Mouse (Mus musculus) forelimb bud, embryonic 11.5 days (tissue): ENCODE measurements at regions not wholly inside any gene's neighbourhood (a gene's known extent, or its start where the extent isn't known, plus 50 kb on each side); places are given as distances from the start of the nearest gene placed in this dataset.

Source experiments
- DNase-seq: peaks from one replicate; pipeline ENCODE4 v3.0.0-alpha.2; 2012; ENCODE audit warnings: low read depth, low spot score

GRCm38 (mm10) chr4:127522151-127522550, 164.2 kb upstream of the Gjb5 start:
- DNase-seq, result no peak

DNA sequence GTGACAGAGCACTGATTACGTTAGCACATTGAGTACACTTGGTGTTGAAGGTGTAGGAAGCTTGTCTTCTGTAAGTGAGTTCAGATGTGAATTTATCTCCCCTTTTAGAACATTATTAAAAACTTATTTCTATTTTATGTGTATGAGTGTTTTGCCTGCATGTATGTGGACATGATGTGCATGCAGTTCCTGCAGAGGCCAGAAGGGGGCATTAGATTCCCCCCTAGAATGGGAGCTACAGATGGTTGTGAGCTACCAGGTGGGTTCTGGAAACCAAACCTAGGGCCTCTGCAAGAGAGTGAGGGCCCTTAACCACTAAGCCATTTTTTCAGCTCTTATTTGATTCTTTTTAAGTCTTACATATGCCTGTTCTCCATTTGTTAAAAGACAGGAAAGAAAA, 160.0 kb upstream of the Gjb5 start:
- peak; percentile 12 for DNase-seq

DNA sequence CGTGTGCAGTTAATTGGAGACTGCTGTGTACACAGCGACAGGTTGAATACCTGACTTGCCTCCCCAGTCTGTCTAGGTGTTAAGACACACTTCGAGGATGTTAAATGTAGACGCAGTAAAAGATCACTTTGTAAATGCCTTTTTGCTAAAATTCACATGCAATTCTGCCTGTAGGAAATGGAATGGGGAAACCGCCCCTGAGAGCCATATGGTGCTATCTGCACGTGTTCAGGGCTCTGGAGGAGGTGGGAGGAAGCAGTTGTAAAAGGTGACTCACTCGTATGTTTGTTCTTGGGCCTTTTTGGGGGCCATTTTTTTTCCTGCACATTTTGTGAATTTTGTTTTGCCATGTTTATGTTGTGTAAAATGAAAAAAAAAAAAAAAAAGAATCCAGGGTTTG, 159.6 kb upstream of the Gjb5 start:
- DNase-seq, result no peak

- DNase-seq, result no peak
Observed at GRCm38 (mm10) chr4:127509936-127510335, 152.0 kb upstream of the Gjb5 start.

DNA sequence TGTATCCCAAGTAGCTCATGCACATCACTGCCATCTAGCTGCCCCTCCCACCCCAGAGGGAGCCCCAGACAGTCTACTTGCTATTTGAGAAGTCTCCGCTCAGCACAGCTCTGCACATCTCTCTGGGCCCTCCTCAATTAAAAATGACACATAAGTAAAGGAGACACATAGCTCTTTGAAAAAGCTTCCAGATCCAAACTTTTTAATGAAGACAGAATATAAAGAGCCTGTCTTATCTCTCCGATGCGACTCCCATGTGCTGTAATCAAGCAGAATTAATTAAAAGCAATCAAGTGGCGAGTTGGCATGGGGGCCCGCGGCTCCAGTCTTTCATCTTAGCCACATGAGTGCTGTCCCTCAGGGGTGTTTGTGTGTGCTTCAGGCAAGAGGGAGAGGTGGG, 144.6 kb upstream of the Gjb5 start:
- DNase-seq, result no peak

GRCm38 (mm10) chr4:127501881-127502280, 143.9 kb upstream of the Gjb5 start:
- no peak for DNase-seq

- DNase-seq, result no peak
Observed at GRCm38 (mm10) chr4:127487016-127487780, 129.2 kb upstream of the Gjb5 start.

DNA sequence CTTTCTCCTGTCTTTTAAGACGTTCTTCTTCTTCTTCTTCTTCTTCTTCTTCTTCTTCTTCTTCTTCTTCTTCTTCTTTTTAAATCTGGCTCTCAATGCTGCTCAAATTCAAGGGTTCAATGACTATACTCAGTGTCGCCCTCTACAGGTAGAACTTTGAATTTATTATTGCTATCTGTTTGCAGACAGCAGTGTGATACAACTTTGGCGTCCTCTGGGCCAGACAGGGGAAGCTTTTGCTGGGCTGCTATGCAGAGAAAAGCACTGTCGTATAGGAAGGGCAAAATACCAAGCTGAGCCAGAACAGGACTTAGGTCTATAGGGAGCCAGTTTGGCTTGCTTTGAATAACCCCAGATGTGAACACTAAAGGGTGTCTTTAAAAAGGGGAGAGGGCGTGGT, 127.3 kb upstream of the Gjb5 start:
- no peak for DNase-seq

- no peak for DNase-seq
Observed at GRCm38 (mm10) chr4:127482461-127482860, 124.5 kb upstream of the Gjb5 start.

DNA sequence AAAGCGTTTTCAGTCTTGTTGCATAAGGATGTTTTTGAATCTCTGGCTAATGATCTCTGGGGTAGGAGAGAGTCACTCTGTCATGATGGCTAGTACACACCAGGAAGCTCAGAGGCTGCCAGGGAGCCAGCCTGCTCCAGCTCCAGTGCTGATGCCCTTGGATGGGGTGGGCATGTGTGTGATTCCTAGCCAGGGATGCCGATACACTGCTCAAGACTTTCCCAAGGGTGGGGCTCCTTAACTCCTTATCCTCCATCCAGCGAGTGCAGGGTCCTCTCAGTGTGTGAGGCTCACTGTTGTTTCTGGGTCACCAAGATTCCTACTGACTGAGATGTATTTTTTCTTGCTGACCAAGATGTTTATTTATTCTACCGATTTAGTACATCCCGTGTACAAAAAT, 122.4 kb upstream of the Gjb5 start:
- no peak for DNase-seq

DNA sequence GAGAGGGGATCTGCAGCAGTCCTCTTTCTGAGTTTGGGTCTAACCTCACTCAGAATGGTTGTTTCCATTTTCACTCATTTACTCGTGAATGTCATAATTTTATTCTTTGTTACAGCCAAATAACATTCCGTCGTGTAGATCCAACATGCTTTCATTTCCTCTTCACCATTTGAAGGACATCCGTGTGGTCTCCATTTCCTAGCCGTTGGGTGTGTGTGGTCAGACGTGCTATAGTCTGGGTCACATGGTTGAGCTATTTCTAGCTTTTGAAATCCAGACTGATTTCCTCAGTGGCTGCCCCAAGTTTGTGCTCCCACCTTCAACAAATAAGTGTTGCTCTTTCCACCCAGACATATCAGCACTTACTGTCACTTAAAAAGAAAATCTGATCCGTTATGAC, 111.9 kb upstream of the Gjb5 start:
- DNase-seq, result no peak

- no peak for DNase-seq
Observed at GRCm38 (mm10) chr4:127454511-127455119, 96.6 kb upstream of the Gjb5 start.

DNA sequence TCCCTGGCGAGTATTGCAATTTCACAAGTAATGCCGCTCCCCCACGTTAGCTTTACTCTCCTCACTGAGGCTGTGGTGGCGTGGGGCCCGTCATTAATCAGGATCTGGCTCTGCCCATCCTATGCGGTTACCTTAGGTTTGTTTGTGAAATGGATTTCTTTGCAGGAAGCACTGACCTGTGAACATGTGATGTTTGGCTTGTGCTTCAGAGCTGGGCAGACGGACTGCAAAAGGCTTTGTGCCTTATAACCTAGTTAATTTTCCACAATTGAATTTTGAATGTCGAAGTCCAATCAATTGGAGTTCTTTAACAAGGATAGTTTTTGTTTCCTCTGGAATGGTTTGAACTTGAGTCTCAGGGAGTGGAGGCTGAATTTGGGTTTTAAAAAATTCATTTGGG, 94.1 kb upstream of the Gjb5 start:
- no peak for DNase-seq

DNA sequence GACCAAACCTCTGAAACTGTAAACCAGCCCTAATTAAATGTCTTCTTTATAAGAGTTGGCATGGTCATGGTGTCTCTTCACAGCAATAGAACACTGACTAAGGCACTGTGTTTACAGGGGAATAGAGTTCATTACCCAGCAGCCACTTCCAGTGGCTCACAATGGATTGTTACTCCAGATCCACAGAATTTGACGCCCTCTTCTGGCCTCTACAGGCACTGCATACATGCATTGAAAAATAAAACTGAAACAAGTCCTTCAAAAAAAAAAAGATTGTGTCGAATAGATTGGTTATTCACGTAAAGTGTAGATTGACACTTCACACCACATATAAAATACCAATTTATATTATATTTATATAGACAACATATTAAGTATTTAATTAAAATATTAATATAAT, 87.3 kb upstream of the Gjb5 start:
- no peak for DNase-seq

DNA sequence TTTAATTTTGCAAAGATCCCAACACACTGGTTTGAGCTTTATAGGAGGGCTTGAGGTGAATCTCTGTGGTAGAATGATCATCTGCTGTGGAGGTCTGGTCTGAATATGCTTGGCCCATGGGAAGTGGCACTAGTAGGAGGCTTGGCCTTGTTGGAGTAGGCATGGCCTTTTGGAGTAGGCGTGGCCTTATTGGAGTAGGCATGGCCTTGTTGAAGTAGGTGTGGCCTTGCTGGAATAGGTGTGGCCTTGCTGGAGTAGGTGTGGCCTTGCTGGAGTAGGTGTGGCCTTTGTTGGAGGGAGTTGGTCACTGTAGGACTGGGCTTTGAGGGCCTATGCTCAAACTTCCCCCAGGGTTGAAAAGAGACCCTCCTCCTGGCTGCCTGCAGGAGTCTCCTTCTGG, 86.1 kb upstream of the Gjb5 start:
- no peak for DNase-seq

DNA sequence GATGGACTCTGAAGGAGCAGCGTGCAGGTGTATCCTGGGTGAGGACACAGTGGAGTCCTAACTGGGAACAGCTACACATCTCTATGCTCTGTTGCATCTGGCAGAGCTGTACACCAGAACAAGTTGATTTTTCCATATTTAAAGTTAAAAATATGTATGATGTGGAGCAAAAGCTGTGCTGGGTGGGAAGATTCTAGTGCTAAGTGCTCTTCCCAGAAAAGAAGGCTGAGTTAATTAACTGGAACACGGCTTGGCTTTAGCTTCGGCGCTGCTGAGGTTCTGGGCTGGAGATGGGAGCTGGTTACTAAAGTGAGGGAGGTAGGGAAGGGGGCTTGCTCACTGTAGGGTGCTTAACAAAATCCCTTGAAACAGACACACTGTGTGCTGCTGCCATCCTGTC, 84.0 kb upstream of the Gjb5 start:
- no peak for DNase-seq

- peak; percentile 11 for DNase-seq
Observed at GRCm38 (mm10) chr4:127440602-127441001, 82.6 kb upstream of the Gjb5 start.

- peak; percentile 40 for DNase-seq
Observed at GRCm38 (mm10) chr4:127435076-127435475, 77.1 kb upstream of the Gjb5 start.

- no peak for DNase-seq
Observed at GRCm38 (mm10) chr4:127430237-127430636, 72.3 kb upstream of the Gjb5 start.

DNA sequence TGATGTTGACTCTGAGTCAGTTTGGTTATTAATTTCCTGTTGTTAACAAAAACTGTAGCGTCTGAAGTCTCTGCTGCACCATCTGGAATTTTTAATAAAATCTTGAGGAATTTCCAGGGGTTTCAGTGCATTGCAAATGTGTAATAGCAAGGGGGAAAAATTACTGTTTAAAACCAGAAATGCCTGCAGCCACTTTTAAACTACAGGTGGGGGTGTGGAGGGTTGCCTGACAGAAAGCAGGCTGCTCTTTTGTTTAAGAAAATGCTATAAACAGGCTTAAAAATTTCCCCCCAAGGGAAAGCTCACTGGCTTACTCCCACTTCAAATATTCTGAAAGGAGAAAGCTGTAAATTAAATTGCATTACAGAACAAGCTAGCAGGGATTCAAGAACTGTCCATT, 71.8 kb upstream of the Gjb5 start:
- DNase-seq, result peak; percentile 38

- no peak for DNase-seq
Observed at GRCm38 (mm10) chr4:127423855-127424254, 65.9 kb upstream of the Gjb5 start.

DNA sequence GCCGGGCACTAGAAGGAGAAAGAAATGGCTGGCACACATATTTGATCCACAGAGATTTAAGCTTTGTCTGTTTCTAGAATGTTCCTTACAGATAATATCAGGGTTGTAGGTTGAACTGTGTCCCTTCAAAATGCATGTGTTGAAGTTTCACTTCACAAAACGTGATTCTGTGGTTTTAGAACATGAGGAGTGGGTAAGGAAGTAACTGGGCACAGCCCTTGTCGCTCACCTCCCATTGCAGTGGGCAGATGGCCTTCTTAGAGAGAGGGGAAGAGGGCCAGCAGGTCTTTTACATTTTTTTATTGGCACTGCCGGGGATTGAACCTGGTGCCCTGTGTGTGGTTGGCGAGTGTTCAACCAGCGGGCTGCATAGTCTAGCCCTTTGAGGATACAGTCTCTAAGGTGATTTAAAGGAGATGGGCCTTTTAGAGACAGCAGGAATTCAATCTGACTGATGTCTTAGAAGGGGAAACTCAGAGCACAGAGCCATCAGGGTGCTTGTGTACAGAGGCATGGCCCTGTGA, 64.0 kb upstream of the Gjb5 start:
- no peak for DNase-seq

GRCm38 (mm10) chr4:127421129-127421528, 63.1 kb upstream of the Gjb5 start:
- no peak for DNase-seq
